Mouse (Mus musculus) lung, postnatal 10 days (tissue): Measurements from ENCODE around the gene Fam32a.

Source experiments
- DNase-seq: peaks from one replicate; pipeline ENCODE4 v3.0.0; 2021

Gene Fam32a

DNA sequence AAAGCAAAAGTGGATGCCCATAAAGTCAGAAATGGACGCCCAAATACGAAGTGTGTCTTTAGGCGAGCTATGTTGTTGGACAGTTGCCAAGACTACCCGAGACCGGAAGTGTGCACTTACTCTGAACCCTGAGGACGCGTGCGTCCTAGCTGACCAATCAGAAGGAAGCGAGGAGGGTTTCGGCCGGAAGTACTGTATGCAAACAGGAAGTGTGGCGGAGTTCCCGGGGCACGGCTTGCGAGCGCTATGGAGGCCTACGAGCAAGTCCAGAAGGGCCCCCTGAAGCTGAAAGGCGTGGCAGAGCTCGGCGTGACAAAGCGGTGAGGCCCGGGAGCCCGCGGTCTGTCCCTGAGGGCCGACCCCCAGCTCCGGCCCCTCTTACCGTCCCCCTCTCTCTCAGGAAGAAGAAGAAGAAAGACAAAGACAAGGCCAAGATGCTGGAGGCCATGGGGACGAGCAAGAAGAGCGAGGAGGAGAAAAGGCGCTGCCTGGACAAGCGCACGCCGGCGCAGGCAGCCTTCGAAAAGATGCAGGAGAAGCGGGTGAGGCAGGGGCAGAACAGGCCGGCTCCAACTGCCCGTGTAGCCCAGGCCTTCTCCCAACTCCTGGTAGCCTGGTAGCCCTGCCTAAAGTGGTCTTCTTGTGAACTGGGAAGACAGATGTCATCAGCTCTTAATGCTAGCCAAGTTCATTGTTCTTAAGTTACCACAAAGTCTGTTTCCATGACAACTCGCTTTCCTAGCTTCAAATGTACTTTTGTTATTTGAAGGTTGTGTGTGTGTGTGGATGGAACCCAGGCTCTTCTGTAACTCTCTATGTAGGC, at the start of gene Fam32a:
Gene Fam32a, plus strand, starts transcription at position 190 of the 823 bp plus-strand sequence.
- DNase-seq: peak; percentile 96

DNA sequence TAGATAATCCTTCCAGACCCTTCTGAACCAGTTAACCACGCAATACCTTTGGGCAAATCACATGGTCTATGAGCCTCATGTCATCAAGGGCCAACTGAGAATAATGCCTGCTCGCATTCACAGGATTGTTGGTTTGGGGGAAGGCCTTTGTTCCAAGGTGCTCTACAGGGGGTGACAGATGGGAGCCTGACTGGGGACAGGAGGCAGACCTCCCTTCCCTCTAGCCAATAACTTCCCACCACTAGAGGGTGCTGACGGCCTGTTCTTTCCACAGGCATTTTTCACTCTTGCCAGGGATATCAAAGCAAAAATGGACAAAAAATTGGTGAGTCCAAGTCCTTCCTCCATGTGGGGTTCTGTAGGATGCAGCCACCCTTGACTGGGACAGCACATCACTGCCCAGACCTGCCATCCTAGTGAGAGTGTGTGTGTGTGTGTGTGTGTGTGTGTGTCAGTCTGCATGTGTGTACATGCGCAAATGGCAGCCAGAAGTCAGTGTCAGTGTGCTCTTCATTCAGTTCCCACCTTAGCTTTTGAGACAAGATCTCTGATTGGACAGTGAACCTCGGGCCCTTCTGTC, 42.1 kb upstream of the Fam32a start:
- DNase-seq: peak; percentile 88

DNA sequence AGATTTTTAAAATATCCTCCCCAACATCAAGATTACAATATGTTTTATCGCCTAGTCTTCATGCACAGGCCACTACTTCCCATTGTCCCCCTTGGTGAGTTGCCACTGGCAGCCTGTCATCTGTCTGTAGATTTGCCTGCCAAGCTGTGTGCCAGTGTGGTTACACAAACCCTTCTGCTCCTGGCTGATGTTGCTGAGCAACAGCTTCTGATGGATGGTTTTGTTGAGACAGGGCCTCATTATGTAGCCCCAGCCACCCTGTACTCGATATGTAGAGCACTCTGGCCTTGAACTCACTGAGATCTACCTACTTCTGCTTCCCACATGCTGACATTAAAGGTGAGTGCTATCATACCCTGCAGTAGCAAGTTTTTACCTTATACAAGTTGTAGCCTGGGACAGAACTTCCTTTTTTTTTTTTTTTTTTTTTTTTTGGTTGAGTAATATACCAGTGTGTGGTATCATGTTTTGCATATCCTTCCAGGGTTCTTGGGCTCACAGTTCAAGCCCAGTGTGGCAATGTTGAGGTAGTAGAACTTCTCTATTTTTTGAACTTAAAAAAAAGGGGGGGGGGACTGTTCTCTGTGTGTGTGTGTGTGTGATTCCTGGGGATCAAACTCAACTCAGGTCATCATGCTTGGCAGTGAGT, 35.9 kb upstream of the Fam32a start:
- no peak for DNase-seq

DNA sequence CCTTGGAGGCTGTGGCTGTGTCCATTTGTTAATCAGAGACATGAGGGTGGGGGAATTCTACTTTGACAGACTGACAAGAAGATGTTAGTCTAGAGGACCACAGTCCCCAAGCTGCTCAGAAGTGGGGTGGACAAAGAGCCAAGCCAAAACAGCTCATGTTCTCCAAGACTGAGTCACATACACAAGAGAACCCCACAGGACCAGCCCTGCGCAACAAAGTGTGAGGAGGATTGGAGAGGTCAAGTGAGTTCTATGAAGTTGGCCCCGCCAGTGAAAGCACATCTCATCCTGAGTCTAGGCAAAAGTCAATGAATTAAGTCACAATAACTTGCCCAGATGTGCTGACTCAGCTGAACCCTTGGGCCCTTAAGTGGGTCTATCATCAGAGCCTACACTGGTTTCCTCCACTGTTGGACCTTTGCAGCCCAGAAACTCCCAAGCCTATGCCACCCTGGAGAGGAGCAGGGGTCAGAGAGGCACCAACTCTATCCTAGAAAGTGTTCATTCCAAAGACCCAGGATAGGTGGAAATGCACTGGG, 31.7 kb upstream of the Fam32a start:
- no peak for DNase-seq

- peak; percentile 64 for DNase-seq
These were observed 29.9 kb upstream of the Fam32a start, which contains the start of gene Hsh2d for GRCm38 (mm10) chr8:72189417-72190214. TSS of gene Hsh2d (plus strand) at chr8:72189638.

- no peak for DNase-seq
These were observed 29.4 kb upstream of the Fam32a start for GRCm38 (mm10) chr8:72190215-72190539.

- DNase-seq: no peak
These were observed 27.5 kb upstream of the Fam32a start for GRCm38 (mm10) chr8:72192065-72192464.

GRCm38 (mm10) chr8:72197997-72198396, 21.5 kb upstream of the Fam32a start:
- DNase-seq: no peak

GRCm38 (mm10) chr8:72208582-72208981, 10.9 kb upstream of the Fam32a start:
- DNase-seq: no peak

DNA sequence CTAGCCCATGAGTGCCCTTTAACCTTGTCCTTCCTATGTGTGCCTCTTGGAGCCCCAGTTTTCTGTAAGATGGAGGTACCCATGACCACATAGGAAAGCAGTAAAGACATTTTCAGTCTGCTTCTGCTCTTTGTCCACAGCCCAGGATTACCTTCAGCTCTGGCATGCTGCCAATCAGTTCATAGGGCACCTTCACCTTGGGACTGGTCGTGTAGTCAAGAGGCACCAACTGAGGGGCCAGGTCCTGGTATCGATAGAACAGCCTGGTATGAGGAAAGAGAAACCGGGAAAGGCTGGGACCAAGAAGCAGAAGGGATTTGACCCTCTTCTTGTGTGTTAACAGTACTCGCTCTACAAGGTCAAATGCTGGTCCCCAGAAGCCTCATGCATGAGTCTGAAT, 9.3 kb upstream of the Fam32a start:
- DNase-seq: no peak

DNA sequence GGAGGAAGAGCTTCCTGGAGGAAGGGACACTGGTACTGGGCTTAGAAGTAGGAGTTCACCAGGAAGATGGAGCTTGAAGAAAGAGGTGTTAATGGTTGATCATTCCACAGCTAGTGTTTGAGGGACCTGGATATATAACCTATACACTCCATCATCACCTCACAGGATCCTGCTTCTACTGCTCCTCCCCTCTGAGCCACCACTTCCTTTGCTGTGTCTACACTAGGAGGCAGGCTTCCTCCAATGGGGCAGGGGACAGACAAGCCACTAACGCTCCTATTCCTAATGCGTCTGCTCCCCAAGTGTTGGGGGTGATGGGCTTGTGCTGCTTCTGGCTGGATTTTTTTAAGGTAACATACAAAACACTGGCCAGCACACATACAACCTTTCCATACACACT, 8.8 kb upstream of the Fam32a start:
- no peak for DNase-seq

- DNase-seq: no peak
These were observed 7.7 kb upstream of the Fam32a start for GRCm38 (mm10) chr8:72211846-72212245.

GRCm38 (mm10) chr8:72212751-72213150, 6.8 kb upstream of the Fam32a start, which contains the start of gene Cib3:
TSS of gene Cib3 (minus strand) at chr8:72212837.
- DNase-seq: no peak

- no peak for DNase-seq
These were observed 6.0 kb upstream of the Fam32a start, which contains the start of gene Gm11034 for GRCm38 (mm10) chr8:72213536-72213935. TSS of gene Gm11034 (minus strand) at chr8:72213636.

DNA sequence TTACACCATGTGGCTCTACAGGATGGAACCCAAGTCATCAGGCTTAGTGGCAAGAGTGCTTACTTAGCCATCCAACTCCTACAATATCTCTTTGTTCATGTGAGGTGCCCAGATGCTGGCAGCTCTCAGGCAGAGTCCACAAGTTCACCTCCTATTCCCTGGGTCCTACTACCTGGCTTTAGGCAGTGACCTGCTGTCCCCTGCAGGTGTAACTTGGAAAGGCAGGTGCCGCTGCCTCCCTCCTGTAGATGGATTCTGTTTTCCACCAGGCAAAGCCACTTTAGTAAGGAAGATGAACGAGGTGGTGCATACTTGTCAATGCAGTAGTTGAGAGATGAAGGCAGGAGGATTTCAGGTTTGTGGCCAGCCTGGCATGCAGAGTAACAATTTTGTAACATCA, 4.5 kb upstream of the Fam32a start:
- peak; percentile 28 for DNase-seq

DNA sequence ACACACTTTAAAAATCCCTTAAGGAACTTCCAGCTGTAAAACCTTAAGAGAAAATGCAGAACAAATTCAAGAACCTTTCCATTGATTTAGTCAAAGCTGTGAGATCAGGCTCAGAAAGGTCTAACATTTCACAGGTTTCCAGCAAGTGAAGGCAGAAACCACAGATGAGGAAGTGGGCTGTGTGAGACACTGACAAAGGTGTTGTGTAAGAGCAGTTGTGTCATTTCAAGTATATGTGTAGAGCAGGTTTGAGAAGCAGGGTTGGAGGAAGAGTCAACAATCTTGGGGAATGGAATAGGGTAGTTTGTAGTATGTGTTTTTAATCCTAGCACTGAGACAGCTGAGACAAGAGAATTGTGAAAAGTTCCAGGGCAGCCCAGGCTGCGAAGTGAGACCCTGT, 3.7 kb upstream of the Fam32a start:
- DNase-seq: no peak

GRCm38 (mm10) chr8:72218781-72219540, 569 bp upstream of the Fam32a start:
- no peak for DNase-seq

- DNase-seq: no peak
These were observed 1.2 kb downstream of the Fam32a start for GRCm38 (mm10) chr8:72220758-72221157.

GRCm38 (mm10) chr8:72222656-72223055, 3.1 kb downstream of the Fam32a start:
- DNase-seq: no peak

GRCm38 (mm10) chr8:72239499-72240402, 20.2 kb downstream of the Fam32a start, which contains the start of gene Ap1m1:
TSS of gene Ap1m1 (plus strand) at chr8:72240018.
- DNase-seq: peak; percentile 99

DNA sequence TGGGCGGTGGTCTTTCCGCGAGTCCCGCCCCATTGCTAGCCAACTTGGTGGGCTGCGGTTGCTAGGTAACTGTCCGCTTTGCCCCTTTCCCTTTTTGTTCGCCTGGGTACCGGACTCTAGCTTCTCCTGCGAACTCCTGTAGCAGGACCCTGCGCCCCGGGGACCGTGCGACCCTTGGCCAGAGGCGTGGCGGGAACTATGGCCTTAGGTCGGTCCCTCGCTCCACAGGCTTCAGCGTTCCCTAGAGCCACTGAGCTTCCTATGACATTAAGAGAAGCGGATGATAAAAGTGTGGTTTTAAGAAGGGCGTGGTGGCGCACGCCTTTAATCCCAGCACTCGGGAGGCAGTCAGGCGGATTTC, 20.9 kb downstream of the Fam32a start:
- no peak for DNase-seq
